Mouse (Mus musculus): ENCODE measurements around the gene Acads. TPM values are rescaled to one million over a fixed set of nuclear protein-coding genes. Genes with fewer than 3 reads are reported as not detected.
"Not testable (repeated sequence)": the region's sequence is repeated elsewhere in the genome, so short reads cannot be mapped to it uniquely, and the experiment has no call there.

Gene Acads
- total RNA-seq, 2 experiments from 2014 or later = 203 to 239 TPM

- no peak for DNase-seq
- intact Hi-C loops (cut with DNase I) = no loop called here
Observed at GRCm38 (mm10) chr5:115081636-115082035, 37.5 kb downstream of the Acads start.

- DNase-seq = peak; percentile 71 to 82
- intact Hi-C loops (cut with DNase I) = loop anchor here (1.0 to 5.0 kb wide), 3 partner anchors 66 to 161 kb away; partner anchors contain the start of genes Pop5 and Sppl3
Observed at GRCm38 (mm10) chr5:115076144-115076901, 42.8 kb downstream of the Acads start.

GRCm38 (mm10) chr5:115074749-115075148 lies 44.4 kb downstream of the Acads start:
- intact Hi-C loops (cut with DNase I) = loop anchor here (5.0 kb wide), 1 partner anchor 163 kb away; the partner anchor contains the start of gene Pop5

GRCm38 (mm10) chr5:115073306-115073705 lies 45.8 kb downstream of the Acads start:
- intact Hi-C loops (cut with DNase I); DNase-seq: not testable (repeated sequence)

More at GRCm38 (mm10) chr5:115074749-115075148, 44.4 kb downstream of the Acads start:
- DNase-seq = no peak

GRCm38 (mm10) chr5:115072143-115072542 lies 47.0 kb downstream of the Acads start:
- intact Hi-C loops (cut with DNase I) = no loop called here
- peak; percentile 37 to 50 for DNase-seq

GRCm38 (mm10) chr5:115071096-115071901 lies 47.8 kb downstream of the Acads start:
- intact Hi-C loops (cut with DNase I) = no loop called here
- DNase-seq = no peak

- no peak for DNase-seq
- intact Hi-C loops (cut with DNase I) = no loop called here
Observed at GRCm38 (mm10) chr5:115070457-115070856, 48.7 kb downstream of the Acads start.

- intact Hi-C loops (cut with DNase I) = no loop called here
- DNase-seq = no peak
Observed at GRCm38 (mm10) chr5:115069611-115070010, 49.5 kb downstream of the Acads start.

GRCm38 (mm10) chr5:115068671-115069421 lies 50.3 kb downstream of the Acads start:
- intact Hi-C loops (cut with DNase I) = no loop called here

GRCm38 (mm10) chr5:115066245-115066644 lies 52.9 kb downstream of the Acads start:
- intact Hi-C loops (cut with DNase I) = no loop called here
- no peak for DNase-seq

More at GRCm38 (mm10) chr5:115068671-115069421, 50.3 kb downstream of the Acads start:
- DNase-seq = no peak

GRCm38 (mm10) chr5:115063391-115063790 lies 55.8 kb downstream of the Acads start:
- DNase-seq = no peak
- intact Hi-C loops (cut with DNase I) = no loop called here

- intact Hi-C loops (cut with DNase I) = no loop called here
- no peak for DNase-seq
Observed at GRCm38 (mm10) chr5:115062566-115062965, 56.6 kb downstream of the Acads start.

- DNase-seq = no peak
- intact Hi-C loops (cut with DNase I) = no loop called here
Observed at GRCm38 (mm10) chr5:115060977-115061376, 58.2 kb downstream of the Acads start.

Other genes starting within 250 kb of the Acads start
- 10 to 100 TPM in 1 of 2 experiments, 1 to 10 TPM in 1; 6.8 to 10.9 TPM for gene Oasl2, start 222.4 kb downstream of the Acads start, total RNA-seq (2021)
- gene Oasl1, start 196.1 kb downstream of the Acads start, total RNA-seq (2021) = 1 to 10 TPM; 1.0 to 1.8 TPM
- gene 2210016L21Rik, start 177.2 kb downstream of the Acads start, total RNA-seq (2021) = 10 to 100 TPM; 29.9 to 30.1 TPM
- gene Hnf1a, start 148.3 kb downstream of the Acads start, total RNA-seq (2021) = not detected
- 10 to 100 TPM; 33.0 to 35.8 TPM for gene Sppl3, start 108.2 kb downstream of the Acads start, total RNA-seq (2021)
- not detected for gene Gm10401, start 21.1 kb downstream of the Acads start, total RNA-seq (2021)
- 10 to 100 TPM; 17.7 to 21.3 TPM for gene Unc119b, start 15.6 kb upstream of the Acads start, total RNA-seq (2021)
- 10 to 100 TPM; 73.4 to 93.0 TPM for gene Mlec, start 38.8 kb upstream of the Acads start, total RNA-seq (2021)
- gene Cabp1, start 75.0 kb upstream of the Acads start, total RNA-seq (2021) = 1 to 10 TPM; 1.8 to 3.2 TPM
- 10 to 100 TPM; 31.5 to 35.5 TPM for gene Pop5, start 116.5 kb upstream of the Acads start, total RNA-seq (2021)
- gene Rnf10, start 153.6 kb upstream of the Acads start, total RNA-seq (2021) = 100 to 1,000 TPM; 378 to 424 TPM
- gene Coq5, start 160.3 kb upstream of the Acads start, total RNA-seq (2021) = 100 to 1,000 TPM; 137 to 167 TPM
- gene Dynll1, start 181.7 kb upstream of the Acads start, total RNA-seq (2021) = 10 to 100 TPM; 71.9 to 88.5 TPM
- 10 to 100 TPM; 16.0 to 18.1 TPM for gene Srsf9, start 207.8 kb upstream of the Acads start, total RNA-seq (2021)
- 10 to 100 TPM; 17.6 to 18.6 TPM for gene Gatc, start 221.8 kb upstream of the Acads start, total RNA-seq (2021)
- gene Triap1, start 221.9 kb upstream of the Acads start, total RNA-seq (2021) = 10 to 100 TPM; 22.8 to 27.6 TPM
- 100 to 1,000 TPM; 253 to 261 TPM for gene Cox6a1, start 229.6 kb upstream of the Acads start, total RNA-seq (2021)

All from heart, postnatal 36 days (tissue).